Mouse (Mus musculus): Measurements from ENCODE around the gene Gm3453. TPM values are rescaled to one million over a fixed set of nuclear protein-coding genes. Genes with fewer than 3 reads are reported as not detected.

Gm3453 gene
- total RNA-seq (2023): not detected

GRCm38 (mm10) chr14:5979037-5979436 is at the start of gene Gm3453:
Gene Gm3453, minus strand, starts transcription at chr14:5979137.

GRCm38 (mm10) chr14:5961635-5962034 is 17.3 kb downstream of the Gm3453 start, which contains the start of gene Gm3248:
Gene Gm3248, minus strand, starts transcription at chr14:5961745.

Other genes starting within 250 kb of the Gm3453 start
- 0.37 TPM for gene Gm3373, start 237.6 kb downstream of the Gm3453 start, total RNA-seq (2023)
- 0.70 TPM for gene Gm3383, start 171.2 kb downstream of the Gm3453 start, total RNA-seq (2023)
- gene Gm3424, start 148.8 kb downstream of the Gm3453 start, total RNA-seq (2023): not detected
- gene Gm8237, start 98.8 kb downstream of the Gm3453 start, total RNA-seq (2023): not detected
- not detected for gene Gm3248, start 17.4 kb downstream of the Gm3453 start, total RNA-seq (2023)
- not detected for gene Gm6337, start 79.1 kb upstream of the Gm3453 start, total RNA-seq (2023)
- gene Gm8206, start 114.8 kb upstream of the Gm3453 start, total RNA-seq (2023): not detected
- gene Gm3468, start 129.5 kb upstream of the Gm3453 start, total RNA-seq (2023): not detected
- not detected for gene Gm3476, start 146.7 kb upstream of the Gm3453 start, total RNA-seq (2023)
- not detected for gene Gm21560, start 240.2 kb upstream of the Gm3453 start, total RNA-seq (2023)

All from CD8-positive naive resting alpha-beta T cell, adult 57 days (primary cell).